In genomic region chr11:54264542-54264941, GRCm38 (mm10) we compare ENCODE assay signal across 9 mouse cellular contexts. TPM values are rescaled to one million over a fixed set of nuclear protein-coding genes. Genes with fewer than 3 reads are reported as not detected.
DNase-seq lines count a peak whose midpoint lies in the region; ATAC-seq lines count a peak whose summit lies in the region.
"Had no signal": no experiment of that assay in that cellular context is flagged by ENCODE, and none has a peak within 500 bp of the region (broad histone marks: within the 10 kb centered on the region; RNA-seq: fewer than 3 reads in every experiment).

No protein-coding gene starts in this region.

- ATAC-seq in liver, embryonic 12.5 days, result no peak
- ATAC-seq in granulocyte monocyte progenitor cell, adult 5-6 weeks (replicated peaks; ENCODE audit: poor library complexity, severe bottlenecking), result peak; percentile 63

- H3K9ac ChIP-seq in liver, embryonic 12.5 days, result no peak overlapping the region

- DNase-seq in liver, result peak; percentile 40
- peak; percentile 71 for DNase-seq in NIH3T3 (ENCODE audit: low read depth)
- peak; percentile 71 to 78 for DNase-seq in cerebellum, adult 18-20 months
- DNase-seq in left cerebral cortex, postnatal 25 days (ENCODE audit: low spot score in 2 of 2), result peak; percentile 29 to 47
- peak; percentile 82 for DNase-seq in retina, embryonic 14.5 days (ENCODE audit: low spot score)

- no peaks in the 10 kb centered on the region for H3K4me1 ChIP-seq in liver, embryonic 12.5 days

- intact Hi-C loops in left cerebral cortex, postnatal 25 days (cut with DNase I), result no loop called here

- H3K4me2 ChIP-seq in liver, embryonic 12.5 days, result no peak overlapping the region

- H3K27ac ChIP-seq in liver, embryonic 12.5 days, result no peak overlapping the region

- H3K36me3 ChIP-seq in liver, embryonic 12.5 days, result no peaks in the 10 kb centered on the region

- peaks cover 8% of the 10 kb centered on the region; the same call in 1 of the 2 replicates for H3K27me3 ChIP-seq in liver, embryonic 12.5 days (replicated peaks)

- WGBS in liver, embryonic 12.5 days (ENCODE audit: insufficient replicate concordance), result 39% methylated on average over 2 of the region's 2 CpGs

- H3K4me3 ChIP-seq in liver, embryonic 12.5 days, result no peak overlapping the region
- H3K4me3 ChIP-seq: megakaryocyte, embryonic 14.5 days had no signal

- no peaks in the 10 kb centered on the region for H3K9me3 ChIP-seq in liver, embryonic 12.5 days (replicated peaks)
- H3K9me3 ChIP-seq: megakaryocyte, embryonic 14.5 days had no signal

RNA-seq across cellular contexts. Expression of gene Il3, which starts 2.5 kb away (rescaled TPM):
- not detected in 2 replicates for polyA plus RNA-seq in liver, embryonic 12.5 days (2016; fragmentation: Nextera tagmentation; extraction: Ambion mirVana)
- not detected in 2 replicates for total RNA-seq in granulocyte monocyte progenitor cell, adult 5-6 weeks (2014; fragmentation: Nextera tagmentation)
- total RNA-seq in granulocyte monocyte progenitor cell, adult 5-6 weeks (2017), result not detected in 2 replicates
- total RNA-seq in left cerebral cortex, postnatal 25 days (2021), result not detected
- total RNA-seq: gastrocnemius, adult 8-10 months had no signal

RNA-seq across cellular contexts. Expression of gene Csf2, which starts 15.1 kb away (rescaled TPM):
- not detected in 2 replicates for polyA plus RNA-seq in liver, embryonic 12.5 days (2016; fragmentation: Nextera tagmentation; extraction: Ambion mirVana)
- not detected in 2 replicates for total RNA-seq in granulocyte monocyte progenitor cell, adult 5-6 weeks (2014; fragmentation: Nextera tagmentation)
- total RNA-seq in granulocyte monocyte progenitor cell, adult 5-6 weeks (2017), result not detected in 2 replicates
- total RNA-seq in left cerebral cortex, postnatal 25 days (2021), result not detected
- total RNA-seq: gastrocnemius, adult 8-10 months had no signal

RNA-seq across cellular contexts. Expression of gene Acsl6, which starts 39.1 kb away (rescaled TPM):
- polyA plus RNA-seq in liver, embryonic 12.5 days (2016; fragmentation: Nextera tagmentation; extraction: Ambion mirVana), result 1.3 and 1.7 TPM in 2 replicates
- total RNA-seq in granulocyte monocyte progenitor cell, adult 5-6 weeks (2014; fragmentation: Nextera tagmentation), result not detected in 2 replicates
- total RNA-seq in granulocyte monocyte progenitor cell, adult 5-6 weeks (2017), result not detected in 2 replicates
- 100 to 1,000 TPM; 196 to 210 TPM for total RNA-seq in left cerebral cortex, postnatal 25 days (2021)

Comparison
In these comparisons a context has a peak if more than half of its experiments do, and no peak if none do; other contexts are left out.
1. RNA of gene Acsl6, which starts 39.1 kb away (total RNA-seq): 196 to 210 TPM in left cerebral cortex, postnatal 25 days; not detected in granulocyte monocyte progenitor cell, adult 5-6 weeks; every median in the first group is over 100 times any median in the second.
2. Peak in every context shown above with its lines, with median percentiles within 50 percentile points of each other: DNase-seq.